Mouse (Mus musculus) ES-Bruce4 (cell line): ENCODE measurements at regions not wholly inside any gene's neighbourhood (a gene's known extent, or its start where the extent isn't known, plus 50 kb on each side); places are given as distances from the start of the nearest gene placed in this dataset.

Experiments
- H3K27ac ChIP-seq: 2 replicates; pipeline ENCODE4 v1.5.1; 2012; ENCODE audit warnings: low read length, inconsistent platforms; ENCODE audit not compliant: insufficient read depth
- H3K27me3 ChIP-seq: 2 replicates; pipeline ENCODE4 v1.6.1; 2012; ENCODE audit warnings: mild to moderate bottlenecking, low read length, inconsistent platforms; ENCODE audit not compliant: control insufficient read depth, poor library complexity, insufficient read depth, severe bottlenecking
- H3K36me3 ChIP-seq: 2 replicates; pipeline ENCODE4 v1.6.1; 2012; ENCODE audit warnings: inconsistent platforms, mild to moderate bottlenecking, low read length, moderate library complexity; ENCODE audit not compliant: control insufficient read depth, poor library complexity, insufficient read depth, severe bottlenecking
- H3K4me1 ChIP-seq: one replicate; pipeline ENCODE4 v1.8.1; 2011; ENCODE audit warnings: low read length; ENCODE audit not compliant: control insufficient read depth, insufficient read depth
- H3K4me3 ChIP-seq: 2 replicates; pipeline ENCODE4 v1.5.1; 2011; ENCODE audit warnings: low read depth, mild to moderate bottlenecking, low read length
- H3K9ac ChIP-seq: 2 replicates; pipeline ENCODE4 v1.6.1; 2012; ENCODE audit warnings: low read depth, mild to moderate bottlenecking, inconsistent platforms; ENCODE audit not compliant: poor library complexity, severe bottlenecking
- H3K9me3 ChIP-seq: replicated peaks from 2 replicates; pipeline ENCODE4 v1.6.1; 2012; ENCODE audit warnings: mild to moderate bottlenecking, low read length, inconsistent platforms; ENCODE audit not compliant: control insufficient read depth, poor library complexity, insufficient read depth, severe bottlenecking
- CTCF ChIP-seq: IDR thresholded peaks from one replicate; pipeline ENCODE4 v1.8.1; 2011; ENCODE audit warnings: low read depth, low read length
- EP300 ChIP-seq: IDR thresholded peaks from 2 replicates; pipeline ENCODE4 v1.6.1; 2011; ENCODE audit warnings: low read depth, low read length; ENCODE audit not compliant: insufficient read depth
- POLR2A ChIP-seq: IDR thresholded peaks from one replicate; pipeline ENCODE4 v1.8.1; 2011; ENCODE audit warnings: low read length; ENCODE audit not compliant: insufficient read depth

DNA sequence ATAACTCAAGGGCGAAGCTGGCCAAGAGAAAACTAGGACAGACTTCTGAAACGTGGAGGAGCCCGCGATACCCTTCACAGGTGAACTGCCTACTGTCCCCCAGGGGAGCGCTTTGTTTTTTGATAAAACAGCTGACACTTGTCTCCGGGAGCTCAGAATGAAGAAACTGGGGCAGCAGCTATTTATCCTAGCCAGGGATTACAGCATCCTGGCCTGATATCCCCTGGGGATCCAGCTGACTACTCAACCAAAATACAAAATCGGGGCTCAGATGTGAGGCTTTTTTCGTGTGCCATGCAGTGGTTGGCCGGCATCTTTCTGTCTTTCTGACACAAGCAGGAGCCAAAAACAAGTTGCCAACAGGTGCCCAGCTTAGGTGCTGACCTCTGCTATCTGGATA, 52.0 kb upstream of the A430005L14Rik start:
- H3K9me3 ChIP-seq, result no peaks in the 10 kb centered on the region
- H3K27ac ChIP-seq, result no peak overlapping the region
- TF ChIP-seq POLR2A, result no peak
- no peaks in the 10 kb centered on the region for H3K4me1 ChIP-seq
- H3K4me3 ChIP-seq, result no peak overlapping the region
- H3K9ac ChIP-seq, result no peak overlapping the region
- no peaks in the 10 kb centered on the region for H3K27me3 ChIP-seq
- H3K36me3 ChIP-seq, result no peaks in the 10 kb centered on the region

DNA sequence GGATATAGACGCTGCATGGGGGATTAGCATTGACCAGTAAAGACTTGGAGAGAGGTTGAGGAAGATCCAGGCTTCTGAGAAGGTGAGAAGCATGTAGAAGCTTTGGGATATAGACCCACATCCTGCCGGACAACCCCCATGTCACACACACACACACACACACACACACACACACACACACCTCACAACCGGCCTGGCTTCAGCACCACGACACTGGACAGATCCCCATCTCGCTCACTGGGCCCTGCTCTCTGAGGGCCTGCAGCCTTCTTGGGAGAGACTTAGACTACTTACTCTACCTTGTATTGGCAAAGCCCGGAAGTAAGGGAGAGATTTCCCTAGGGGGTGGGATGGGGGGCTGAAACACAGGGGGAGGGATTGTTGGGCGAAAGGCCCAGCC, 51.5 kb upstream of the A430005L14Rik start:
- Histone ChIP-seq H3K27ac (no peak overlapping the region), H3K27me3 (no peaks in the 10 kb centered on the region), H3K9me3 (no peaks in the 10 kb centered on the region), H3K9ac (no peak overlapping the region), H3K36me3 (no peaks in the 10 kb centered on the region), H3K4me1 (no peaks in the 10 kb centered on the region), H3K4me3 (no peak overlapping the region)
- TF ChIP-seq EP300 (no peak), POLR2A (no peak), CTCF (no peak)
